Mouse (Mus musculus): ENCODE data around the gene Zfp113.

Gene Zfp113

DNA sequence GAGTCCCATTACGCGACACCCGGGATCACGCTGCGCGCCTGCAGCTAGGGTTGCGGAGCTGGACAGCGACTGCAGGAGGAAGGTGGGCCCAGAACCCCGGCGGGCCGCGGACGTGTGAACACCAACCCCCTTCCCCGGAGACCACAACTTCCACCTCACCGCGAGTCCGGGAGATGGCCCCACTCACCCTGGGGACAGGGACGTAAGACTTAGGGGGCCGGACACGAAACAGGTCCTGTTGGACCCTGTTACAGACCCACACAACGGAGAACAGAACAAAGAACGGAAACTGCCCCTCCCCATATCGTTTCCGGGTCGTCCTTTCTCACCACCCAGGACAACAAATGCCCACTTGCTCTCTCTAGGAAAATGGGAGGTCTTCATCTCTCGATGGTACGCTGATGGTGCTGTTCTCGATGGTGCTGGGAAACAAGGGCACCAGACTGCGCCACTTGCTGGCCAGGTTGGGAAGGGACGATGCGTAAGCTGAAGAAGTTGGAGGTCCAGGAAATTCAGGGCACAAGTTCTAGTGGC lies at the start of gene Zfp113:
Gene Zfp113 (minus strand): TSS at position 302 of the 534 bp plus-strand sequence.
- DNase-seq (ENCODE audit: low read depth), result peak; percentile 94

DNA sequence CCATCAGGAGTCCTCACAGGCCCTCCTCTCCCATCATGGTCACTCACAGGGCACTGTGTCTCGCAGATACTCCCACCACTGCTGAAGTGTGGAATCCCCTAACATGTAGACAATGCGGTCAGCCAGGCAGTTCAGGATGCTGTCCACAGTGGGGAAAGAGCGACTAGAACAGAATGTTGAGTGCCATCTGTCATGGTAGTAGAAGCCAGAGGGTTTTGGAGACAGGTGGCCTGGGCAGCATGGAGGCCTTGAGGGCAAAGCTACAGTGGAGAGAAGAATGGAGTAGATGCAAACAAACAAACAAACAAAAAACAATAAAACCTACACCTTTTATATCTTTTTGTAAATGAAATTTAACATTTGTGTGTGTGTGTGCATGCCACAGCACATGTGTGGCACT lies 46.5 kb upstream of the Zfp113 start:
- DNase-seq (ENCODE audit: low read depth), result no peak

DNA sequence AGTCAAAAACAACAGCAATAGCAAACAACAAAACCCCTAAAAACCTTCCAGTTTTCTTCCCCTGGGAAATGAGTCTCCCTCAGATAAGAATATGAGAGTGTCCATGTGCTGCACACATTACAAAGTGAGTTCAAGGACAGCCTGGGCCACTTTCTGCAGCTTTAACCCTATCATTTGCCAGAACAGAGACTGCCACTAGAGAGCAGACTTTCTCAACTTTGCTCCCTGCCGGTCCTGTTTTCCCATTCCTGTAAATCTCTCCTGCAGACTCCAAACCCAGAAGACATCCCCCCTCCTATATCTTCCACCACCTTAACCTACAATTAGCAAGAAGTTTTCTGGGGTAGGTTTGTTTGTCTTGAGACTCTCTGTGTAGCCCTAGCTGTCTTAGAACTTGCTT lies 44.0 kb upstream of the Zfp113 start:
- DNase-seq (ENCODE audit: low read depth), result no peak

DNA sequence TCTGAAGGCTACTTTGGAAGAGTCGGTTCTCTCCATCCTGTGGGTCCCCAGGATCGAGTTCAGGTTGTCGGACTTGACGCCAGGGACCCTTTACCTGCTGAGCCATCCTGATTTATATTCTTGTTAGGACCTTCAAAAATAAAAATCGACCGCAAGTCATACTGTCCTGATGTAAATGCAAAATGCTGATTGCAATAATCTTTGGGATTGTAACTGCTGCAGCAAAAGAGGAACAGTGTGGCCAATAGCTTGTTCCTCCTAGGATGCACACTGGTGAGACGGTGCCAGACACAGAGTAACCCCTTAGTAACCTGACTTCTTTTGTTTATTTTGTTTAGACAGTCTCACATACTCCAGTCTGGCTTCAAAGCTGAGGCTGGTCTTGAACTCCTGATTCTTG lies 39.9 kb upstream of the Zfp113 start:
- no peak for DNase-seq (ENCODE audit: low read depth)

DNA sequence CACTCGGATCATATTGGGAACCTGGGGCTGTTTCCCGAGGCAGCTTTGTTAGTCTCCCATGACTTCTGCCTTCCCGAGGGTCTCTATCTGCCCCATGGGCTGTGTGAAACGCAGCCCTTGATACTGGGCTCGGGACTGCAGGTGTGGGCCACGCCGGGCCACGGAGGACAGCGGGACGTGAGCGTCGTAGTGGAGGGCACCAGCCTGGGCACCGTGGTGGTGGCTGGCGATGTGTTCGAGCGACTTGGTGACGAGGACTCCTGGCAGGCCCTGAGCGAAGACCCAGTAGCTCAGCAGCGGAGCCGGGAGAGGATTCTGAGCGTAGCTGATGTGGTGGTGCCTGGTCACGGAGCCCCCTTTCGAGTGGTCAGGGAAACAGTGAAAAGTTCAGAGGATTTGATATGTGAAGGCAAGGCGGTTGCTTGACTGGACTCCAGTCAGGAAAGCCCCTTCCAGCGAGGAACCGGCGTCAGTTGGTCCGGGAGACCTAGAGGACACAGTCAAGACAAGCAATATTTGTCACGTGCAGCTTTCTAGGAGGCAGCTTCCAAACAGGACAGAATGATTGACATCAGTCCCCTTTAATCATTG lies 39.3 kb upstream of the Zfp113 start:
- no peak for DNase-seq (ENCODE audit: low read depth)

DNA sequence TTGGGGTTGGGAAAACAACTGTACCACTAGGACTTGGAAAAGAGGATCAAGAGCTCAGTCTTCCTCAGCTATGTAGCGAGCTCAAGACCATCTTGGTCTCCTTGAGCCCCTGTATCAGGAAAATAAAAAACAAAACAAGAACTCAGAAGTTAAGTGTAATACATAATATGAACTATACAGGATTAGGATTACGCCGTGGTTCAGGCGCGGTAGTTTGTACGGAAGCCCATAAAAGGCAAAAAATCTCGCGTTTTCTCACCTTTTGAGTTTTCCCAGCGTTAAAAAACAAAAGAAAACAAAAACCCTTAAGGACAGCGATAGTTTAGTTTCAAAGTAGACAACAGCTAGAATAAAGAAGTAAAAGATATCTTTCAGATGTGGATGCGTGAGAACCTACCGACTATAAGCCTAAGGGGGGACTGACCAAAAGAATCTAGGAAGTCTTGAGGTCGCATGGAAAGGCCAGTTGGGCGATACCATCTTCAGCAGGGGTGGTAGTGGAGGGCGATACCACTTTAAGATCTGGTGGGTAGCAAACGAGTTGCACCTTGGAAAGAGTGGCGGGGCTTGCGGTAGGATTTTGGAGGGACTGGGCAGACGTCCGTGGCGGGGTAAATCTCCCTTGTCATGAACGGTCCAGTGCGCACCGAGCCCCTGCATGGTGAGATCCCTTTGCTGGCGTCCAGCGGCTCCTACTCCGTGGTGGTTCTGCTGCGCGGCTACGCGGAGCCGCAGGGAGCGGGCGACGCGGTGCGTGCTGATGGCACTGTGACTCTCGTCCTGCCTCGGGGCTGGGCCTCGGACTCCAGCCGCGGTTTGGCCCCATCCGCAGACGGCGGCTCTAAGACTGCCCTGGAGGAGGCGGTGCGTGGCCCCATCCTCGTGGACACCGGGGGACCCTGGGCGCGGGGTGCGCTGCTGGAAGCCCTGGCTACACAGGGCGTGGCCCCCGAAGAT lies 38.5 kb upstream of the Zfp113 start, which contains the start of gene Mblac1:
Gene Mblac1 (plus strand): TSS at position 544 of the 957 bp plus-strand sequence.
- DNase-seq (ENCODE audit: low read depth), result peak; percentile 80

DNA sequence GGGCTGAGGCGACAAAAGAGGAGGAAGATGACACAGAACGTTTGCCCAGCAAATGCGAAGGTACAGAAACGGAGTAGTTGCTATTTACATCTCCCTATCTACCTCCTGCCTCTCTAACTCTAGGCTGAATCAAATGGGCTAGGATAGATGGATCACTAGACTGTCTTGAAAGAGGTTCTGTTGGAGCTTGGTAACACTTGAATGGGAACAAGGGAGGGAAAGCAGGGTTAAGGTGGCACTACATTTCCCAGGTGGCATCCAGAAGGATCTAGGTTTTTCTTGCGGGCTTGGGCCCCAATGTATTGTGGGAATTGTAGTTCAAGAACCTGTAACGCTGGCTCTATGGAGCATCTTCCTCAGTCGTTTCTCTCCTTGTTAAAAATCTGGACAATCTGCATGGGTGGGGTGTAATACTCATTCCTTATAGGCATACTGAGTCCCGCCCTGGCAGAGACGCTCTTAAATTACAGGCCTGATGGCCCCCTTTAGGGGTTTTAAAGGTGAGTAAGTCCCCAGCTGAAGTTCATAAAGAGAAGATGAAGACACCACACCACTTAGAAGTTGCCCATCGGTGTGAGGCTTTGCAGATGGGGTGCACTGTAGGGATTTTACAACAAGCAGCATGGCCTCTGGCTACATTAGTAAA lies 32.2 kb upstream of the Zfp113 start:
- DNase-seq (ENCODE audit: low read depth), result peak; percentile 66

DNA sequence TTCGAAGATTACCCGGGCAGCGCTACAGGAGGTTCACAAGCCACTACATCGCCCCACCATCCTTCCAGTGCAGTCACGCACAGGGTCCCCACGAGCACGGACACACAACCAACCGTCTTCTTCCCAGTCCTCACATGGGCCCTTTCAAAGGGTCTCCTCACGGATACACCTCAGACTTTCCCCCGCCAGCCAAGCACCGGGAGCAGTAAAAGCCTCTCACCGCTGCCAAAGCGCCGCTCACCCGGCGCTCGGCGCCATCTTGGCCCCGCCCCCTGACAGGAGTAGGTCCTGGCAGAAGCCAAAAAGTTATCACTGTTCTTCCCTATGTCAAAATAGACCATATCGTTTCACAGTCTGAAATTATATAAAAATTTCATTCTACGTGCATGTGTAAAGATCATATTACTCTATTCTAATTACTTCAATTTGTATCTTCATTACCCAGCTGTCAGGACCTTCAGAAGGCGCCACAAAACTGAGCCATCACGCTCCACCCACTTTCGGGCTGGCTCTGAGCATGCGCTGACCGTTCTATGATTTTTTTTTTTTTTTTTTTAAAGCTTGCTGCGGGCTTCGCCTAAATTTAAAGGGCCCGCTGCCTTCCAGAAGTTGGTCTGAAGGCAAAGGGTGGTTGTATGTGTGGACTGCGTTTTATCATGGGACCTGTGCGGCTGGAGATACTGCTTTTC lies 31.6 kb upstream of the Zfp113 start, which contains the start of the genes Taf6 and Cnpy4:
Gene Taf6 (minus strand): TSS at position 502 of the 689 bp plus-strand sequence.
Gene Cnpy4 (plus strand): TSS at position 536 of the 689 bp plus-strand sequence.
- DNase-seq (ENCODE audit: low read depth), result peak; percentile 73

DNA sequence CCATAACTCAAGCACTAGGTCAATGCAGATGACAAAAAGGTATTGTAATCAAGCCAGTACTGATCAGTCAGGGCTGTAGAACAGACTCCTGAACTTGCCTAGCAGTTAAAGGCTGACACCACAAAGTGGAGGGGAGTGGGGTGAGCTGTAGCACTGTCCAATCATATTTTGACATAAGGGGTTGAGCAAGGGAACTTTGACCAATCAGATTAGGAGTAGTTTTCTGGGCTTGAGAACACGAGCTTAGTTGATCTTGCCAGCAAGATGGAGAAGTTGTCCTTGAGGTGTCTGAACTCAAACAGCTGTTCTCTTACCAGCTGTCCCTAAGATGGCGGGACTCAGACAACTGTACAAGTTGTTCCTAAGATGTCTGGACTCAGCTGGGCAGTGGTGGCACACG lies 17.7 kb upstream of the Zfp113 start:
- DNase-seq (ENCODE audit: low read depth), result no peak

DNA sequence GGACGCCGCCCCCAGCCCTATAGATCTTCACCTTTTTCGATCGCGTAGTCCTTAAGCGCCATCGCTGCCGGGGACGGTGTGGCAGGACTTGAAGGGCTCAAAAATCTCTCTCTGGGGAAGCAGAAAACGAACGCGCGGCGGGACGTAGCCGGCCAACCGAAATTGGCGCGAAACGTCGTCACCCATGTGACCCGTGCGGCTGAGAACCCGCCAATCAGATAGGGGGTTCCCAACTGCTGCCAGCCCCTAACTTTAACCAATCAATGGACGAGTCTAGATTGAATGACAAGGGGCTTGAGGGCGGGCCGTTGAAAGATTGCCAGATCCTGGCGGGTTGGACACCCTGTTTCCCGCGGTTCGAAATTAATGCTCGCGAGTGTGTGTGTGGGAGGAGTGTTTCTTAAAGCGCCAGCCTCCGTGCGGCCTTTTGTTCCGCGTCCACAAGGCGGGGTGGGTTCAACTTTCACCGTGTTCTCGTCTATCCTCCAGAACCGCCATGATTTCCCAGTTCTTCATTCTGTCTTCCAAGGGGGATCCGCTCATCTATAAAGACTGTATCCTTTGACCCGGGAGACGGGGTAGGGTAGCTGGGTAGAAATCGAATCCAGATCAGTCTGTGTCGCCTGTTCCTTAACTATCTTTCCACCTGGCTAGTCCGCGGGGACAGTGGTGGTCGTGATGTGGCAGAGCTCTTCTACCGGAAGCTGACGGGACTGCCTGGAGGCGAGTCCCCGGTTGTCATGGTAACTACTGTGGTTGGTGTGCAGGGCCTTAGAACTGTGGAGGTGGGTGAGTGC lies 16.3 kb upstream of the Zfp113 start, which contains the start of the genes Ap4m1 and Mcm7:
Gene Ap4m1 (plus strand): TSS at position 308 of the 797 bp plus-strand sequence.
Gene Mcm7 (minus strand): TSS at position 728 of the 797 bp plus-strand sequence.
- peak; percentile 96 for DNase-seq (ENCODE audit: low read depth)

DNA sequence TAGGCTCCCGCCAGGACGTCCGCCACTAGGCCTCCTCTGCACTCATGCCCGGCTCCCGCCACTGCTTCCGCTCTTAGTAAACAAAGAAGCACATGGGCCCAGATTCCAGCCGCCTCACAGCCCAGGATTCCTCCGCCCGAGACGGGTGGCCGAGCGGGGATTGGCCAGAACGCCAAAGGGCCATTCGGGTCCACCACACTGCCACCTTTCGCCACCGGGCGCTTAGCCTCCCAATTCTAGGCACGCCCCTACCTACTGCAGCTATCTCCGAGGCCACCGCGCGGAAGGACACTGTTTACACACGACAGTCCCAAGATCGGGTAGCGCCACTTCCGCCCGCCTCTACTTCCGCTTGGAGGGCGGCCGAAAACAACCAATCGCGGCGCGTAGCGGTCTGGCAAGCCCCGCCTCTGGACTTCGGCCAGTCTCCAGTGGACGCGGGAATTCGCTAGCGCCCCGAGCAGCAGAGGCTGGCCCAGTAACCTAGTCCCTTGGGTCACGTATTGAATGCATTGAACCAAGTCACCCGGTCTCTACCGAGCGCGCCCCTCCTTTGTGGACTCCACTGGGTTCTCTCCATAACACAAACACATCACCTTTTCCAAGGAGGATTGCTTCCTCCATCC lies 15.5 kb upstream of the Zfp113 start:
- peak; percentile 87 for DNase-seq (ENCODE audit: low read depth)

DNA sequence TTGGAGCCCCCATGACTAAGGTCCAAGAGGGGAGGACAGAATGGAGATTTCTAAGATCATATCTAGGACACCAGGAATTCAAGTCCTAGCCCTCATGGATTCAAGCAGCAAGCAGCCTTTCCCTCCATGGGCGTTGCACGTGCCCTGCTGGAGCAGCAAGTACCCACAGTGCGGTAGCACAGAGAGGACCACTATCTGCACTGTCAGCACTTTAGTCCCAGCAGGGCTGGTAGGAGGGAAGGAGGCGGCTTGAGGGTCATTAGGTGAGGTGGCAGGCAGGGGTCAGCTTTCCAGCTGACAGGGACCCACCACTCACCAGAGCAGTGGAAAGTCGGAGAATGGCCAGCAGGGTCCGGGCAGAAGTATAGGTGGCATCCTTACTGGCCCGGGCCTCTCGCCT lies 10.1 kb upstream of the Zfp113 start:
- DNase-seq (ENCODE audit: low read depth), result no peak

DNA sequence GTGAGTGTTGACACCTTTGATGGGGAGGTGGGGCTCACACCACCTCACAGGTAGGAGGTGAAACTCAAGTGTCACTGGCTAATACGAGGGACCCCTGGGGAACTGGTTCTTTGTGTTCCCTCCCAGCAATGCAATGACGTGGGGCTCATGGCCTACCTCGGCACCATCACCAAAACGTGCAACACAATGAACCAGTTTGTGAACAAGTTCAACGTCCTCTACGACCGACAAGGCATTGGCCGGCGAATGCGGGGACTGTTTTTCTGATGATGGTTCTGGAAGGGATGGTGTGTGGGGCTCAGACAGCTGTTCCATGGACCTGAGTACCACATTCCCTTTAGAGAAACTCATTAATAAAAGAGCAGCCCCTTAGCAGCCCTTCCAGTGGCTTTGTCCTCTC lies 8.1 kb upstream of the Zfp113 start:
- DNase-seq (ENCODE audit: low read depth), result no peak

DNA sequence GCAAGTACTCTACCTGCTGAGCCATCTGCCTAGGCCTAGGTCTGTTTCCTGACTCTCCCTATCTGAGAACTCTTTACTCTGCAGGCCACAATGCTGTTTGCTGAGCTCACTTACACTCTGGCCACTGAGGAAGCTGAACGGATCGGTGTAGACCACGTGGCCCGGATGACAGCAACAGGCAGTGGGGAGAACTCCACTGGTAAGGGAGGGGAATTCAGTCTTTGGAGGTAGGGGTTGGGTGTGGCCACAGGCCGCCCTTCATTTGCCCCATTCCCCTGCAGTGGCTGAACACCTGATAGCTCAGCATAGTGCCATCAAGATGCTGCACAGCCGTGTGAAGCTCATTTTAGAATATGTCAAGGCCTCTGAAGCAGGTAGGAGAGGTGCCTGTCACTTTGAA lies 7.5 kb upstream of the Zfp113 start:
- no peak for DNase-seq (ENCODE audit: low read depth)

DNA sequence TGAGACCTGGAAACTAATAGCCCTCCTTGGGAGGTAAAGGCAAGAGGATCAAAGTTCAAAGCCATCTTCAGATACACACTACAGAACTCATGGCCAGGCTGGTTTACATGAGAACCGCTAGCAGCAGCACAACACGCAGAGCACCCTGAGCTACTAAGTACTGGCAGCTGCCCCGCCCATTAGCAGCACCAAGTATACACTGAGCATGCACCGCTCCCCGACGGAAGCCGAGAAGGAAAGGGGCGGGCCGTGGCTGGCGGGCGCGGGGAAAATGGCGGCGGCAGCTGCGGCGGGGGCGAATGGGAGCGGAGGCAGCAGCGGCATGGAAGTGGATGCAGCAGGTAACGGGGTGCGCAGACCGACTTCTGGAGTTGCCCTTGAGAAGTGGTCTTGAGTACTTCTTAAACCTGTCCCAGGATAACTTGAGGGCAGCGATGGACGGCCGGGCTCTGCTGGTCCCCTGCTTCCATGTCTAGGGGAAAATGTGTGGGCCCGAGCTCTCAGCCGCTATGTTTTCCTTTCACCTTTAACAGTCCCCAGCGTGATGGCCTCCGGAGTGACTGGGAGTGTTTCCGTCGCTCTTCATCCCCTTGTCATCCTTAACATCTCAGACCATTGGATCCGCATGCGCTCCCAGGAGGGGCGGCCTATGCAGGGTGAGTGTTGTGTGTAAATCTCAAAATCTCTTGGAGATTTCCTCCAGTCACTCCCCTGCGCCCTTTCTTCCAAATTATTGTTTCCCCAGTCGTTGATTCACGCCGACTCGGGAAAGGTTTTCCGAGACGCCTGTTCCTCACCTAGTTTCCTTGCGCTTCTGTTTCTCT lies 5.5 kb upstream of the Zfp113 start, which contains the start of gene Cops6:
Gene Cops6 (plus strand): TSS at position 230 of the 824 bp plus-strand sequence.
- DNase-seq (ENCODE audit: low read depth), result peak; percentile 83

DNA sequence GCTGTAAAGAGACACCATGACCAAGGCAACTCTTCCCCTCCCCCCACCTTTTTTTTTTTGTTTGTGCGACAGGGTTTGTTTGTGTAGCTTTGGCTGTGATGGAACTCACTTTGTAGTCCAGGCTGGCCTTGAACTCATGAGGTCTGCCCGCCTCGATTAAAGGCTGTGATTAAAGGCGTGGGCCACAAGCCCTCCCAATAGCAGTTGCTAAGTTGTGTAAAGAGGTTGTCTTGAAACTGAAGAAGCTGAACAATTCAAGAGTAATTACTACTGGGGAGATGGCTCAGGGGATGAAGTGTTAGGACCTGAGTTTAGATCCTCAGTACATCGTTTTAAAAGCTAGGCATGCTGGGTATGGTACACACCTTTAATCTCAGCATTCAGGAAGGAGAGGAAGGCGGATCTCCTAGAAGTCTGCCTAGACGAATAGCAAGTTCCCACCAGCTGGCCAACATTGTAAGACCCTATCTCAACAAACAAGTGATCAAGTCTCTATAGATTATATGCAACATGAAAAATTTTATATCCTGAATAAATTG lies 4.7 kb upstream of the Zfp113 start:
- no peak for DNase-seq (ENCODE audit: low read depth)

DNA sequence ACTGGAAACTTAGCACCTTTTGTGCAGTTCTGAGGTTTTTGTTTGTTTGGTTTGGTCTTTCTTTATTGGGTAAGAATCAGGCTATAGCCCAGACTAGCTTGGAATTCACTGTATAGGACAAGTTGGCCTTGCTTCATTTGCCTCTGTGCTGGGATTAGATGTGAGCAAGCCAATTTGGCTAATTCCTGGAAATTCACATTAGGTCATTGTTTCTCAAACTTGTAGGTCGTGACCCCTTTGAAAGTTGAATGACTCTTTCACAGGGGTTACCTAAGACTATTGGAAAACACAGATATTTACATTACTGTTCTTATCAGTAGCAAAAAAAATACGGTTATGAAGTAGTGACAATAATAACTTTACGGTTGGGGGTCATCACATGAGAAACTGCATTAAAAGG lies 1.2 kb downstream of the Zfp113 start:
- DNase-seq (ENCODE audit: low read depth), result no peak

DNA sequence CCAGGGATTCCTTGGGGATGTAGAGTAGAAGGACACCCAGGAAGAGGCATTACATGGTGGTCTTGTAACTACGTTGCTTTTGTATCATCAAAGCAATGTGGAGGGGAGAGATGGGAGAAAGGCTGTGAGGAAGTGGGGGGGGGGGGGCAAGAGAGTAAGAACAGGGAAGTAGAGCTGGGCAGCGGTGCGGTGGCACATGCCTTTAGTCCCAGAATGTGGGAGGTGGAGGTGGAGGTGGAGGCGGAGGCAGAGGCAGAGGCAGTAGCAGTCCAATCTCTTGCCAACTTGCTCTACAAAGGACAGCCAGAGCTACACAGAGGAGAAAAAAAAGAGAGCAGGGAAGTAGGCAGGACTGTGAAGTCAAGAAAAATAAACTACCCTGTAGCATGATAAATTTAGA lies 17.0 kb downstream of the Zfp113 start:
- DNase-seq (ENCODE audit: low read depth), result no peak

Data from c-Kit-positive CD71-negative TER-119-negative erythroid progenitor cells, embryonic 14.5 days (primary cell).